Mouse (Mus musculus) CD4-positive, CD25-positive, alpha-beta regulatory T cell, adult 4 months (primary cell): Measurements from ENCODE around the gene Nanos3. TPM values are rescaled to one million over a fixed set of nuclear protein-coding genes. Genes with fewer than 3 reads are reported as not detected.

Experiments used
- ATAC-seq: one replicate; pipeline ENCODE4 v1.8.0; 2017
- polyA plus RNA-seq, 2 experiments: library from polyadenylated mRNA; unstranded; fragments of 100-300 nt; shearing (Covaris generic); gene quantifications; one replicate each; pipeline ENCODE4 v1.2.1; 2017

Nanos3 gene
- under 1 TPM in 1 of 2 experiments, not detected in 1; 0.81 TPM for polyA plus RNA-seq

DNA sequence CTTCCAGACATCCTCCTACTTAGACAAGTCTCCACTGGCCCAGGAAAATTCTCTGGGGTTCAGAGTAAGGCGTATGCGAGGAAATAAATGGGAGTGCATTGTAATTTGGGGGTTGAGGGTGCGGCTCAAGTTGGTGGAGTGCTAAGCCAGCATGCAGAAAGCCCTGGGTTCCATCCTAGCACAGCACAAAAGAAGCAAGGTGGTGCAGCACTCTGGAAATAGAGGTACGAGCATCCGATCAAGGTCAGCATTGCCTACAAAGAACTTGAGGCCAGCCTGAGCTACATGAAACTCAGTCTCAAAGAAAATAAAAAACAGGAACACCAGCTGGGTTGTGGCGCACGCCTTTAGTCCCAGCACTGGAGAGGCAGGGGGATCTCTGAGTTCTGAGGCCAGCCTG lies at the start of gene Nanos3:
Gene Nanos3, minus strand, starts transcription at position 101 of the 400 bp plus-strand sequence.
- no peak for ATAC-seq

DNA sequence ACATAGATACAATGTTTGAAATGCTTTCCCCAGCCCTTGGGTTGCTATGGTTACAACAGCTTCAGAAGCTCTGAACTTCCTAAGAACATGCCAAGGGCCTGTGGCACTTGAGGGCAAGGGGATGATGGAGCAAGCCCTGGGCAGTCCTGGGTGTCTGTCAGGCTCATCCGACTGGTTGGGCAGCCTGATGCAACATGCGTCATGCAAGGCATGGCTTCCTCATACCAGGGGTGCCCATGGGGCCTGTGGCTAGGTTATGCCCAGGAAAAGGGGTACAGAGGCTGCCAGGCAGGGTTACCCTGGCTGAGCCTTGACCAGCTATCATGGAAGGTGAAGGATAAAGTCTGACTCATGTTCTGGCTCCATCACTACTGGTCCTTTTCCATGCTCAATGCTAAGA lies 48.0 kb upstream of the Nanos3 start:
- no peak for ATAC-seq

DNA sequence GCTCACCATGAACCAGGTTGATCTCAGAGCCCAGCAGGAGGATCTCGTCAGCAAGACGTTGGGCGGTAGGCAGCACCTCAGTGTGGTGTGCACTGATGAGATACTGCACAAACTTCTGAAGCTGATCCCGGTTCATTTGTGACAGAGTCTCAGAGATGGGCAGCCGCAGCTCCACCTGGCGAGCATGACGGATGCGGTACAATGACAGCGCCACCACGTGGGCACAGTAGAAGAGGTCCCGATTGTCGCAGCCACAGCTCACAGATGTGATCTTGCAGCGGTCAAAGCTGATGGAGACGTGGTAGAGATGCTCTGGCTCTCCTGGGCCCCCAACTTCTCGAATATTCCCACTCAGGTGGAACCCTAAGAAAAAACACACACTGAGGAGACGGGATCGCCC lies 45.7 kb upstream of the Nanos3 start:
- ATAC-seq, result no peak

DNA sequence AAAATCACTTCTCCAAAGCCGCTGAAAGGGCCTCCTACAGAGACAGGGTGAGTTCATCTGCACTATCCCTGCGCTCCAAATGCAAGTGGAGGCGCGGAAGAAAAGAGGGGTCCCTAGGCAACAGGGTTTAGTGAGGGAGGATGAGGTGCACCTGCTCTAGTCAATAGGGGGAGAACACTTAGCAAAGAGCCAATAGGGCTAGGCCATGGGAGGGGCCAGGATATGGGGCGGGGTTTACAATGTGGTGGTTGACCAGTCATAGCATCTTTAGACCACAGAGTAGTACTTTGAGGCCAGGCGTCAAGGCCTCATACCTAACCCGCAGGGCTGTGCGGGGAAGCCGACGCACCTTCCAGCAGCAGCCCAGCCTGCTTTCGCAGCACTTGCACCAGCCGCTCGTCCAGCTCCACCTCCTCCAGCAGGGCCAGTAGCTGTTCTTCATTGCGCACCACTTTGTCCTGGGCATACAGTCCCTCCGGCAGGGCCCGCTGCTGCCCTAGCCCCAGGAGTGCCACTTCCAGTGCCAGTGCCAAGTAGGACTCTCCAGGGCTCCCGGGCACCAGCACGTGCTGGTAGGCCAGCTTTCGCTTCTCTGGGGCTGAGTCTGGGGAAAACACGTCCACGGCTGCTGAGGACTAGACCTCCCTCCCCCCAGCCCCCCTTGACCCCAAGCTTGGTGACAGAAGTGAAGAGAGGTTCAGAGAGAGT lies 38.5 kb upstream of the Nanos3 start:
- ATAC-seq, result no peak

DNA sequence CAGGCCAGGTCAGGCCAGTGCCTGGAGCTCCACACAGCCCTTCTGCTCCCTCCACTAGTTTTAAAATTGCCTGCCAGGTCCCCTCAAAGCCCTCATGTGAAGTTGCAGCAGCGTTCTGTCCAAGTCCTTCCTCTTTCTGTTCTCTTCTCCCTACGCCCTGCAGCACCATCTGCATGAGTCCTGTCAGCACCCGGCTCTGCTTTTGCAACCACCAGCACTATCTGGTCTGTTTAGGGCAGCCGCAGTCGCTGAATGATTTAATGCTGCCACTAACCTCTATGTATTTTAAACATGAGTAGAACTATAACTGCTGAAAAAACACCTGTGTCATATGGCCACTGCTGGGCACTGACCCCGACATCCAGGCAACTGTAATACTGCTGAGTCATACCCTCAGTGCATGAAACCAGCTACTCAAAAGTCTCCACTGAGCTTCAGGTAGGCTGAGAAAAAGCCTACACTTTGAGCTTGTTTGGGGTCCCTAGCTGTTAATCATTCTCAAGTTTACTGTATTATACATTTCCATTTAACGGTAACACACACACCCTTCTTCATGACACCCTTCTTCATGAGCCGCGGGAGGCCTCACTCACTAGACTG lies 37.6 kb upstream of the Nanos3 start:
- no peak for ATAC-seq

DNA sequence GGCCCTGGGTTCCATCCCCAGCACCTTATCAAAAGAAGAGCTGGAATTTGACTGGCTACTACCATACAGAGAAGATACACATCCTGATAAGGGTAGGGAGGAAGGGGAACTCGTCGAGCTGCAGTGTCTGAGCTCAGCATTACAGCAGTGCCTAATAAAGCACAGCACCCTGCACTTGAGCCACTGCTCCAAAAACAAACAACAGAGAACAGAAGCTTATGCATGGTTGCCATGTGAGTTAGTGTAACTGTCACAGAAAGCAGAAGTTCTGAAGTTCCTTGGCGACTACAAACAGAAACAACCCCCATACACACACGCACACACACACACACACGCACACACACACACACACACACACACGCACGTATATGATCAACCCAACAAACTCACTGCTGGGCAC lies 35.1 kb upstream of the Nanos3 start:
- ATAC-seq, result no peak

DNA sequence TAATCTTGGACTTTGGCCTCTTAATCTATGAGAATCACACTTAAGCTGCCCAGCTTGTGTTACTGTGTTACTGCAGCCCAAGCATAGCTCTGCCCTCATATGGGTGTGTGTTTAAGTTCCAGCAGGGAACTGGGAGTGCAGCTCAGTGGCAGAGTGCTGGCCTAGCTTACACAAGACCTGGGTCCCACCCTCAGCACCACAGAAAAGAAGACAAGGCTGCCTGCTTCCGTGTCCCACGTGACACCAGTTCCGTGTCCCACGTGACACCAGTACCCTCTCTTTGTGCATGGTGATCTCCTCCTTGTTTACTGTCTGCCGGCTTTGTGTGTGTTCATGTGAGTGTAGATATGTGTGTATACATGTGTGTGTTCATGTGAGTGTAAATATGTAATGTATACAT lies 33.1 kb upstream of the Nanos3 start:
- no peak for ATAC-seq

DNA sequence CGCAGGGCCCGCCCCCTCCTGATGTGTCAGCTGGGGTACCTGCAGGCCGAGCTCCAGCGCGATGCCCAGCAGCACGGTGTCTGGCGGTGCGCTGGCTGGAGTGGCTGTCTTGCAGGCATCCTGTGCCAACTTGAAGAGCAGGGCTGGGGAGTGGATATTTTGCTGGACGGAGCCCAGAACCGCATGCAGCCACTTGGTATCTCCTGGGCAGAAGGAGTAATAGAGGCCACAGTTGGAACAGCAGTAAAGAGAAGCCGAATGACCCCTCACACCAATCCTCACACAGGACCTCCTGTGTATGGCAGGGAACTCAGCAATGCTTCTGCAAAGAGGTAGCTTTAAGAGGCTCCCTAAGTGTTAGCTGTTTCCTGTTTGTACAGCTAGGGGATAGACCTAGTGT lies 32.2 kb upstream of the Nanos3 start:
- no peak for ATAC-seq

DNA sequence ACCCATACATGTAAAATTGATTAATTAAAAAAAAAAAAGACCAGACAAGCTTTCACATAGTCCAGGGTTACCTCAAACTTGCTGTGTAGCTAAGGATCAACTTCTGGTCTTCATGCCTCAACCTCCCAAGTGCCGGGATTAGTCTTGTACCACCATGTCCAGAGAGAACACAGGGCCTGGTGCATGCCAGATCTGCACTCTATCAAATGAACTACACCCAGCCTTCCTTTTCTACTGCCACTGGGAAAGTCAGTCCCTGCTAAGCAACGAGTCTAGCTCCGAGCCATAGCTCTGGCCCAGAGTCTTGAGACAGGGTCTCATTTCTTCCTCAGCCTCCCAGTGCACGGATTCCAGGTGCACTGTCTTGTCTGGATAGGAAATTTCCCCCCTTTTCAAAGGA lies 28.3 kb upstream of the Nanos3 start:
- ATAC-seq, result no peak

DNA sequence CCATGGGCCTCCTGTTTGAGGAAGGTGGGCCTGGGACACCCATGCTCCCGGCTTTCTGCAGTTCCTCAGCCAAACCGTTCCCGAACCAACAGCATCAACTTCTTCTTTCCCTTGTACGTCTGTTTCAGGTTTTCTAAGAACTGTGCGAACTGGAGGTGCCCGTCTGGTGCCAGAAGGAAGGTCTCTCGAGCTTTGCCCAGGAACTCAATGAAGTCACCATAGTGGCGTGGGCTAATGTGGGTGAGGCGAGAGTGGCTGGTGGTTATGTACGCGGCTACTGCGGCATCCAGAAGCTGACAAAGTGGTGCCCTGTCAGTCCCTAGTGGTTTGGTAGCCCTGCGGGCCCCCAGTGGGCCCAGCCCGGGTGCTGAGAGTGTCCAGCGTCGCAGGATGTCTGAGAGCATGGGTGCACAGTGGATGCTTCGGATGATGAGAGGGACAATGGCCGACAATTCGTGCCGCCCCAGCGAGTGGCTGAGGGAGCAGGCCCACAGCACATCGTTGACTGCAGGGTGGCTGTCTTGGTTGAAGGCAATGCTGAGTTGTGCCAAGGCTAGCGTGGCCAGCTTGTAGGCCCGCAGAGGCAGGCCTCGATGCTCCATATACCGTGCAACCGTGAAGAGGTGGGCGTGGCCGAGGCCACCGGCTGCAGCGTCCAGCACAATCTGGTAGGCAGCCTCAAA lies 27.0 kb upstream of the Nanos3 start:
- ATAC-seq, result no peak

DNA sequence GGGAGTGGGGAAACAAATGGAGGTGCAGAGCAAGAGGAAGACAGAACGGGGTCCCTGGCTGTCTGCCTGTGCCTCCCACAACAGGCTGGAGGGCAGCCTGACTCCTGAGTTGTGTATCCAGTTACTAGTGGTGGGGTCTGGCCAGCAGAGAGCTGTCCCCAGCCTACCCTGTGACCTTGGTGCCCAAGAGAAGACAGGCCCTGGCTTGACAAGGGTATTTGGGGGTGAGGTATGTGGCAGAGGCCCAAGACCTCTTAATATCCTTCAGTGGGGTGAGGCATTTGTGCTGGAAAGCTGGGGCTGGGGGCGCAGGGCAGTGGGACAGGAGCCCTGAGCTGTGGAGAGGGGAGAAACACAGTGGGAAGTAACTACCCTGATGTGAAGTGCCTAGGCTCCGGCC lies 26.2 kb upstream of the Nanos3 start:
- ATAC-seq, result no peak

DNA sequence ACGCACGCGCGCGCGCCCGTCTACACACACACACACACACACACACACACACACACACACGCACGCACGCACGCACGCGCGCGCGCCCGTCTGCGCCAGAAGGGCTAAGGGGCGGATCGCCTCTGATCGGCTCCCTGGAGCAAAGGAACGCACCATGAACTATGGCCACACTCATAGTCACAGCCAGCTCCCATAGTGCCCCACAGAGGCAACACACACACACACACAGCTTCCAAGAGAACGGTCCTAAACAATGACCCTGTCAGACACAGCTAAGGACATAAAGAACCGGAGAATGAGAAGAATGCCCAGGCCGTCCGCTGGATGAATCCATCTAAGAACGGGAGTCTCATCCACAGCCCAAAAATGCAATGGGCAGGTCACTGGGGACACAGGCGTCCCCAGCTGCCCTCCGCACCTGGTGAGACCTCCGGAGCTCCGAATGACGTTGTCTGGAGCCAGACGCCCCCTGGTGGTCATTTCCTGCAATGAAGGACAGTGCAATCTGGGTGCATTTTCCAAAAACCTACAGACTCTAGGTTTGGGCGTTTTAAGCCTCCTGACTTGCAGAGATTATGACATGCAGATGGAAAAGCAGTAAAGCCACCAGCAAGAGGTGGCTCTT lies 25.3 kb upstream of the Nanos3 start:
- ATAC-seq, result peak; percentile 76

DNA sequence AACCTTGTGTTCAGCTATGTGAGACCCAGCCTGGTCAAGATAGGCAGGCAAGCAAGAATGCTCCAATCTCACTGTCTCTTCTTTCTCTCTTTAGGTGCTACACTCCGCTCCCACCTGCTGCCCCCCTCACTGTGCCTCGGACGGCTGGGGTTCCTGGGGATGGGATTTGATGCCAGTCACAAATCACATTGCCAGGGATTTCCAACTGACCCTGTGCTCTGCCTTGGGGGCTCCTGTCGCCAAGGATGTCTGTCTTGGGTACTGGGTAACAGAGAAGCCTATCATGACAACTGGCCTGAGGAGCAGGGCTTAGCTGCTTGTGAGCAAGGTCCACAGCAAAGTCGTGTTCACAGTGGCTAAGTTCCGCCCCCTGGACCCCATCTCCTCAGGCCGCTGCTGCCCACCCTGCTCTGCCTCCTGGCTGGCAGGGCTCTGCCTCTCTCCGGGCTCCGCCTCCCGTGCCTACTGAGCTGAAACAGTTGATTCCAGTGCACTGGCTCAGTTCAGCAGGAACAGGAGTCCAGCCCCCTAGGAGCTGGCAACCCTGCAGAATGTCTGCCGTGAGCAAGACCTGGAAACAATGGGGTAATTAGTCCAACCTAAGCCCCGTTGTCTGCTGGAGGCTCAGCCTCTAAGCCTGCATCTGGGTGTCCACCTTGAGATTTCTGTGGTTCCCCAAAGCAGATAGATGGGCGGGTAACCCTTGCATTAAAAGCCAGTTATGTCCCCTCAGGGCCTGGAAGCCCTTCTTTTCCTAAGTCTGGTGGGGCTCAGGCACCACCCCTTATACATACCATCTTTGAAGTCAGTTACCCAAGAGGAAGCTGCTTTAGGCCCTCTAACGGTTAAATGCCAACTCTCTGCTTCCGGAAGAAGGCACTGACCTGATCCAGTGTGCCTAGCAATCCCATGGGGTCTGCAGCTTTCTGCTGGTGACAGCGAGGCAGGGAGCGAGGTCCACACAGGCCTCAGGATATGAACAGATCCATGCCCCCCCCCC lies 23.7 kb upstream of the Nanos3 start:
- ATAC-seq, result no peak

DNA sequence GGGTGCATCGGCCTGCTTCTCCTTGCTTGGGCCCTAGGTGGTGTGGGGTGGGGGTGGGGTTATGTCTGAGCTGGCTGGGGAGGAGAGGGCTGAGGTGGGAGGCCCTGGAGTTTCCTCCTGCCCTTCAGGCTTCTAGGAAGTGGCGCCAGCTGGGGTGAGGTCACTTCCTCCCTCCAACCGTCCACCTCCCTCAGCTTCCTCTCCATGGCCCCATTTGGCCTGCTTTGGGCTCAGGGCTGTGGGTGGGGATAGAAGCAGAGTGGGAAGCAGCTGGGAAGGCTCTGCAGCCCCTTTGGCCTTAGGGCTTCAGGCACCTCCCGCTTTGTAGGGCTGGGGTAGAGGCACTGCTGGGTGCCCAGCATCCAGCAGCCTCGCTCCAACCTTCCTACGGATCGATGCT lies 22.8 kb upstream of the Nanos3 start:
- ATAC-seq, result no peak

DNA sequence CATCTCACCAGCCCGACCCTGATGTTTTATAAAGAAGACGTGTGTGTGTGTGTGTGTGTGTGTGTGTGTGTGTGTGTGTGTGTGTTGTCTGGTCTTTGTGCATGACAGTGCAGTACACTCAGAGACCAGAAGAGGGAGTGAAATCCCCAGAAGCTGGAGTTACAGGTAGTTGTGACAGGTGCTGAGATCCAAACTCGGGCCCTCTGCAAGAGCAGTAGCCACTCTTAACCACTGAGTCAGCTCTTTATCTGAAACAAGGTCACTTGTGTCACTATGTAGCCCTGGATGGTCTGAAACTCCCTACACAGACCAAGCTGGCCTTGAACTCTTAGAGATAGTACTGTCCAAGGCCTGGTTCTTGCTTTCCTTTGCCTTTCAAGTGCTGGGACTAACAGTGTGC lies 21.6 kb upstream of the Nanos3 start:
- no peak for ATAC-seq

DNA sequence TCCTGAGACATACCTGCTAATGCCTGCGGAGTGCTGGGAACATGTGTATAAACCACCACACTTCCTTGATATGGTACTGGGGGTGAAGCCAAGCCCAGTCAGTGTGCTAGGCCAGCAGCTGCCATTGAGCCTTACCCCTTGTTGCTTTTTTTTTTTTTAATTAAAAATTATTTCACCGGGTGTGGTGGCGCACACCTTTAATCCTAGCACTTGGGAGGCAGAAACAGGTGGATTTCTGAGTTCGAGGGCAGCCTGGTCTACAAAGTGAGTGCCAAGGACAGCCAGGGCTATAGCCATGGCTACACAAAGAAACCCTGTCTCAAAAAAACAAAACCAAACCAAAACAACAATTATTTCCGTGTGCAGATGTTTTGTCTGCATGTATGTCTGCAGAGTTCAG lies 20.1 kb upstream of the Nanos3 start:
- ATAC-seq, result no peak

DNA sequence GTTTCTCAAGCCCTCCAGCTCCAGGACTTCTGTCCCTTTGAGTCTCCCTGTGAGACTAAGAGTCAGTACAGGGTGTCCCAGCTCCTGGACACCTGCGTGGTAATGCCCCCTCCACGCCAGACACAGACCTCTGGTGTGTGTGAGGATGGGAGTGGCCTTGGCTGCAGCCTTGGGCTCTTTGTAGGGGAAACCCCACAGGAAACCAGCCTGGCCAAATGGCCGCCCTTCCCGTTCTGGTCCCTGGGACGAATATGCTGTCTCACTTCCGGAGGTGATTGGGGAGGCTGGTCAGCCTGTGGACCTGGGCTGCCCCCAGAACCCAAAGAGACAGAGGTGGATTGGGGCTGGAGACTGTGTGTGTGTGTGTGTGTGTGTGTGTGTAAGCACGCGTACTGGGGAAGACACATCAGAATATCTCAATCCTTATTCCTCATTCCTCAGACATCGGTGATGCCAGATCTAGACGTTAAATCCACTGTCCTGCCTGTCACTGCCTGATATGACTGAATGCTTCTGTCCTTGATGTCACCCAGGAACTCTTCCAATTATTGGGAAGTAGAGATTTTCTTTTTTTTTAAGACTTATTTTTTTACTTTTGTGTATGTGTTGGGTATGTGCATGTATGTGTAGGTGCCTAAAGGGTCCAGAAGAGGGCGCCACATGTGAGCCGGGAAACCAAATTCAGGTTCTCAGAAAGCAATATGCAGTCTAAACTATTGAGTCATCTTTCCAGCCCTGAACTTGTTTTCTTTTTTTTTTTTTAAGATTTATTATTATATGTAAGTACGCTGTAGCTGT lies 19.2 kb upstream of the Nanos3 start:
- no peak for ATAC-seq

DNA sequence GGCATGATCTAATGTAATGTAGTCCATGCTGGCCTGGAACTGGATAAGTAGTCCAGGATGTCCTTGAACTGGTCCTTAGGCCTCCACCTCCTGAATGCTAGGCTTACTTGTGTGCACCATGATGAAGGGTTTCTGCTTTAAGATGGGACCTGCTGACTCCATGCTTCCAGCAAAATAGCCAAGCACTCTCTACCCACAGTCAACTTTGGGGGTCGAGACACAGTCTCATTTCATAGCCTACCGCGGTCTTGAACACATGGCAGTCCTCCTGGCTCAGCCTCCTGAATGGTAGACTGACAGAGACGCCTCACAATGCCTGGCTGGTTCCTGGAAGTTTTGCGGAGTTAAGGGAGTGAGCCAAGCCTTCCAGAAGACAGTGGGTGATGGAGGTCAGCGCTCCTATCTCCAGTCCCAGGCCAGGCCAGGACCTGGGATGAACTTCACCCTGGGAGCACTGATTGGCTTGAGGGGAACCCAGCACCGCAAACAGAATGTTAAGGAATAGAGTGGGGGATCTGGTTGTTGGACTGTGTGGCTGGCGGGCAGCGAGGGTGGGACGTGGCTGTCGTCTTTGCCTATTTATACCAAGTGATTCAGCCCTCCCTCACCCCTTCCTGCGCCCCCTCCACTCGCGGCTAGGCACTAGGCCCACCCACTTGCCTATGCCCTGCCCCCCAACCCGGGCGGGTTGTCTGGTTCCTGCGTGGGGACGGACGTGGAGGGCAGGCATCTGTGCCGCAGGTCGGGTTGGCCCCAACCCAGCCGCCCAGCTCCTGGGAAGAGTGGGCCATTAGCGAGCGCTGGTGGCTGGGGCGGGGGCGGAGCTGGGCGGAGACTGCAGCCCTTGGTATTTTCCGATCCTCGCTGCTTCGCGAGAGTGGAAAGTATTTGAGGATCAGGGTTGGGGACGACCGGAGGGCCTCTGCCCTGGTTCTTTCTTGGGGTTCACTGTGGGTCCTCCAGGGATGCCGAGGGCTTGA lies 18.2 kb upstream of the Nanos3 start:
- peak; percentile 61 for ATAC-seq

DNA sequence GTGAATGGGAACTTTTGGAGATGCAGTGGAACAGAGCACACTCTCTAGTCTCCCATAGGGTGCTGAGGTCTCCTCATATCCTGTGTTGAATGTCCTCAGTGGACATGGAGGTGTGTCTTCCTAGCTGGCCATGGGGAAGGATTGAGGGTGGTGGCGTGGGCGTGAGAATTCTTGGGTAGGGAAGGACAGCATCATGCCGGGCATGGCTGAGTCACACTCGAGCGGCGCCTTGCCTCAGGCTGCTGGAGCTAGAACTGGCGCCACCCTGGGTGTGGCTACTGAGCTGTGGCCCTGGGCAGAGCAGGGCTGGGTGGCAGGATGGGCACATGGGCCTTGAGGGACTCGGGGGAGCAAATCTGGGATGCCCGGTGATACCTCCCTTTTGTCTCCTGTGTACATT lies 17.4 kb upstream of the Nanos3 start:
- no peak for ATAC-seq

DNA sequence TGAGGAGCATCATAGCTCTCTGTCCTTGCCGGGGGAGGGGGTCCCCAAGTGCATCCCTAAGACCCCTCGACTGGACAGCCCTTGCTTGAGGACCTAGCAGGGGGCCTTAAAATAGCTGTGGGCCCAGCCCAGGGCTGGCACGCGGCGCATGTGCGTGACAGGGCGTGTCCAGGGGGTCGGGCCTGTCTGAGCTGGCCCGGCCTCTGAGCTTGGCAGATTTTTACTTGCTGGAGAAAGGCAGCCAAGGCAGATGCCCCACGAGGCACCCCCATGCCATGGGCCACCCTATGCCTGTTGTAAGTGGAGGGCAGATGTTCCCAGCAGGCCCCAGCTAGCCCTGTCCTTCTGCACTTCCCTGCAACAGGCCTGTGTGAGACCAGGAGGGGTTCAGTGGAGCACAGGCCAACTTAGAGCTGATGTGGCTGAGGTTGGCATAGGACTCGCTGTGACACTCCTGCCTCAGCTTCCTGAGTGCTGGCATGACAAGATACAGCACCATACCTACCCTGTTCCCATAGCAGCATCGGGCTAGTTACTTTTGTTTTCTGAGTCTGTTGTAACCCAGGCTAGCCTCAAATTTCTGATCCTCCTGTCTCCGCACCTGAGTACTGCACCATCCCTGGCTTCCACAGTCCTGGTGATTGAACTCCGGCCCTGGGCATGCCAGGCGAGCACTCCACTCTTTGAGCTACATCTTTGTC lies 16.7 kb upstream of the Nanos3 start:
- ATAC-seq, result no peak
